Mouse (Mus musculus) neural tube, embryonic 13.5 days (tissue): ENCODE data around the gene Plet1. TPM values are rescaled to one million over a fixed set of nuclear protein-coding genes. Genes with fewer than 3 reads are reported as not detected.

ENCODE experiments used
- ATAC-seq: fragments of 200-750 bp; cut with Nextera tagmentation; 2 replicates; pipeline ENCODE4 v1.8.0; 2017; ENCODE audit warnings: low read depth, mild to moderate bottlenecking, moderate TSS enrichment, moderate library complexity
- H3K27ac ChIP-seq: fragments of 300-500 bp; sonication (generic); replicated peaks from 2 replicates; pipeline ENCODE4 v1.5.1; 2015; ENCODE audit warnings: moderate library complexity, mild to moderate bottlenecking, inconsistent platforms
- H3K27me3 ChIP-seq: fragments of 300-500 bp; sonication (generic); 2 replicates; pipeline ENCODE4 v1.6.1; 2015; ENCODE audit warnings: mild to moderate bottlenecking, inconsistent platforms
- H3K36me3 ChIP-seq: fragments of 300-500 bp; sonication (generic); 2 replicates; pipeline ENCODE4 v1.6.1; 2015; ENCODE audit warnings: mild to moderate bottlenecking, inconsistent platforms
- H3K4me1 ChIP-seq: fragments of 300-500 bp; sonication (generic); replicated peaks from 2 replicates; pipeline ENCODE4 v1.6.1; 2015; ENCODE audit warnings: inconsistent platforms
- H3K4me2 ChIP-seq: fragments of 300-500 bp; sonication (generic); 2 replicates; pipeline ENCODE4 v1.6.1; 2015; ENCODE audit warnings: inconsistent platforms, mild to moderate bottlenecking, moderate library complexity
- H3K4me3 ChIP-seq: fragments of 300-500 bp; sonication (generic); 2 replicates; pipeline ENCODE4 v1.5.1; 2015; ENCODE audit warnings: mild to moderate bottlenecking, inconsistent platforms
- H3K9ac ChIP-seq: fragments of 300-500 bp; sonication (generic); 2 replicates; pipeline ENCODE4 v1.6.1; 2015; ENCODE audit warnings: moderate library complexity, mild to moderate bottlenecking, inconsistent platforms
- H3K9me3 ChIP-seq: fragments of 300-500 bp; sonication (generic); 2 replicates; pipeline ENCODE4 v1.6.1; 2016; ENCODE audit warnings: inconsistent platforms
- WGBS: fragments of 180-500 bp; shearing (Covaris S2); methylation state at CpG from one replicate; pipeline ENCODE4 v1.1.7; 2015; 5-methylcytosine and 5-hydroxymethylcytosine counted together
- polyA plus RNA-seq: library from polyadenylated mRNA; unstranded; fragments of >200 nt; fragmentation: Nextera tagmentation; extraction: Ambion mirVana; gene quantifications from 2 replicates; pipeline ENCODE4 v1.2.1, GENCODE M21; 2015

The Plet1 gene
- polyA plus RNA-seq, 1 experiment from 2014 or later = 0.81 TPM

- H3K9ac ChIP-seq = no peak overlapping the region
- H3K4me1 ChIP-seq = no peaks in the 10 kb centered on the region
- no peak overlapping the region for H3K4me2 ChIP-seq
- no peak for ATAC-seq
- 68% methylated on average over 8 of the region's 8 CpGs for WGBS
- no peaks in the 10 kb centered on the region for H3K36me3 ChIP-seq
- no peaks in the 10 kb centered on the region for H3K9me3 ChIP-seq
- no peaks in the 10 kb centered on the region for H3K27me3 ChIP-seq
- H3K27ac ChIP-seq = no peak overlapping the region
- no peak overlapping the region for H3K4me3 ChIP-seq
Observed at GRCm38 (mm10) chr9:50475745-50476144, 18.6 kb upstream of the Plet1 start.

GRCm38 (mm10) chr9:50476651-50477050 lies 17.7 kb upstream of the Plet1 start:
- WGBS = 70% methylated on average over 7 of the region's 7 CpGs
- ATAC-seq = no peak
- no peak overlapping the region for H3K9ac ChIP-seq

GRCm38 (mm10) chr9:50477270-50477669 lies 17.1 kb upstream of the Plet1 start:
- Histone ChIP-seq H3K4me3 (no peak overlapping the region), H3K36me3 (no peaks in the 10 kb centered on the region), H3K4me1 (no peaks in the 10 kb centered on the region), H3K4me2 (no peak overlapping the region), H3K27me3 (no peaks in the 10 kb centered on the region), H3K27ac (no peak overlapping the region), H3K9ac (no peak overlapping the region), H3K9me3 (no peaks in the 10 kb centered on the region)
- no peak for ATAC-seq
- WGBS = 92% methylated on average over 9 of the region's 9 CpGs

More at GRCm38 (mm10) chr9:50476651-50477050, 17.7 kb upstream of the Plet1 start:
- Histone ChIP-seq H3K36me3 (no peaks in the 10 kb centered on the region), H3K4me2 (no peak overlapping the region), H3K27me3 (no peaks in the 10 kb centered on the region), H3K4me1 (no peaks in the 10 kb centered on the region), H3K4me3 (no peak overlapping the region), H3K27ac (no peak overlapping the region), H3K9me3 (no peaks in the 10 kb centered on the region)

- H3K4me2 ChIP-seq = no peak overlapping the region
- H3K36me3 ChIP-seq = no peaks in the 10 kb centered on the region
- H3K9ac ChIP-seq = no peak overlapping the region
- no peak overlapping the region for H3K27ac ChIP-seq
- 21% methylated on average over 5 of the region's 5 CpGs for WGBS
- no peaks in the 10 kb centered on the region for H3K27me3 ChIP-seq
- no peak for ATAC-seq
- no peaks in the 10 kb centered on the region for H3K4me1 ChIP-seq
- no peaks in the 10 kb centered on the region for H3K9me3 ChIP-seq
- H3K4me3 ChIP-seq = no peak overlapping the region
Observed at GRCm38 (mm10) chr9:50478826-50479225, 15.5 kb upstream of the Plet1 start.

GRCm38 (mm10) chr9:50479476-50479875 lies 14.8 kb upstream of the Plet1 start:
- H3K27me3 ChIP-seq = no peaks in the 10 kb centered on the region
- WGBS = 61% methylated on average over 8 of the region's 8 CpGs
- no peak overlapping the region for H3K9ac ChIP-seq
- no peaks in the 10 kb centered on the region for H3K36me3 ChIP-seq
- H3K4me1 ChIP-seq = no peaks in the 10 kb centered on the region
- H3K4me2 ChIP-seq = no peak overlapping the region
- no peak overlapping the region for H3K4me3 ChIP-seq
- H3K27ac ChIP-seq = no peak overlapping the region
- H3K9me3 ChIP-seq = no peaks in the 10 kb centered on the region
- no peak for ATAC-seq

- no peaks in the 10 kb centered on the region for H3K27me3 ChIP-seq
- H3K9ac ChIP-seq = no peak overlapping the region
- no peak for ATAC-seq
- H3K4me1 ChIP-seq = peaks cover 6% of the 10 kb centered on the region
- WGBS = 86% methylated on average over 8 of the region's 8 CpGs
- no peak overlapping the region for H3K4me2 ChIP-seq
- no peak overlapping the region for H3K4me3 ChIP-seq
- H3K9me3 ChIP-seq = no peaks in the 10 kb centered on the region
- H3K27ac ChIP-seq = no peak overlapping the region
- no peaks in the 10 kb centered on the region for H3K36me3 ChIP-seq
Observed at GRCm38 (mm10) chr9:50482743-50483142, 11.6 kb upstream of the Plet1 start.

- H3K4me2 ChIP-seq = peak overlapping the region; percentile 40
- ATAC-seq = no peak
Observed at GRCm38 (mm10) chr9:50485521-50485920, 8.8 kb upstream of the Plet1 start.

GRCm38 (mm10) chr9:50490836-50491235 lies 3.5 kb upstream of the Plet1 start:
- no peak overlapping the region for H3K4me3 ChIP-seq
- H3K4me1 ChIP-seq = peaks cover 2% of the 10 kb centered on the region; the same call in 1 of the 2 replicates
- no peaks in the 10 kb centered on the region for H3K36me3 ChIP-seq
- no peak for ATAC-seq
- no peak overlapping the region for H3K27ac ChIP-seq
- H3K27me3 ChIP-seq = no peaks in the 10 kb centered on the region
- H3K9ac ChIP-seq = no peak overlapping the region
- H3K9me3 ChIP-seq = no peaks in the 10 kb centered on the region
- H3K4me2 ChIP-seq = no peak overlapping the region

More at GRCm38 (mm10) chr9:50485521-50485920, 8.8 kb upstream of the Plet1 start:
- no peak overlapping the region for H3K9ac ChIP-seq
- WGBS = 8% methylated on average over 10 of the region's 10 CpGs
- no peaks in the 10 kb centered on the region for H3K9me3 ChIP-seq
- no peaks in the 10 kb centered on the region for H3K36me3 ChIP-seq
- no peak overlapping the region for H3K27ac ChIP-seq
- no peaks in the 10 kb centered on the region for H3K27me3 ChIP-seq
- H3K4me3 ChIP-seq = no peak overlapping the region
- peaks cover 6% of the 10 kb centered on the region for H3K4me1 ChIP-seq

GRCm38 (mm10) chr9:50491531-50492045 lies 2.7 kb upstream of the Plet1 start:
- Histone ChIP-seq H3K4me3 (no peak overlapping the region), H3K36me3 (no peaks in the 10 kb centered on the region), H3K4me2 (no peak overlapping the region), H3K4me1 (peaks cover 10% of the 10 kb centered on the region; the same call in 1 of the 2 replicates), H3K27ac (no peak overlapping the region), H3K27me3 (no peaks in the 10 kb centered on the region), H3K9me3 (no peaks in the 10 kb centered on the region), H3K9ac (no peak overlapping the region)
- no peak for ATAC-seq
- WGBS = 92% methylated on average over 2 of the region's 2 CpGs

- ATAC-seq = no peak
- Histone ChIP-seq H3K9me3 (no peaks in the 10 kb centered on the region), H3K36me3 (no peaks in the 10 kb centered on the region), H3K4me3 (no peak overlapping the region), H3K4me2 (no peak overlapping the region), H3K27ac (no peak overlapping the region), H3K27me3 (no peaks in the 10 kb centered on the region), H3K4me1 (peaks cover 12% of the 10 kb centered on the region; the same call in 1 of the 2 replicates), H3K9ac (no peak overlapping the region)
- 79% methylated on average over 2 of the region's 2 CpGs for WGBS
Observed at GRCm38 (mm10) chr9:50493777-50494176, 548 bp upstream of the Plet1 start.

- Histone ChIP-seq H3K4me1 (peaks cover 18% of the 10 kb centered on the region; the same call in 1 of the 2 replicates), H3K36me3 (no peaks in the 10 kb centered on the region), H3K27ac (no peak overlapping the region), H3K27me3 (no peaks in the 10 kb centered on the region), H3K9ac (no peak overlapping the region), H3K4me2 (no peak overlapping the region), H3K4me3 (no peak overlapping the region), H3K9me3 (no peaks in the 10 kb centered on the region)
- WGBS = 81% methylated on average over 10 of the region's 10 CpGs
- no peak for ATAC-seq
Observed at GRCm38 (mm10) chr9:50495405-50496150, 1.3 kb downstream of the Plet1 start.

GRCm38 (mm10) chr9:50496151-50496505 lies 1.8 kb downstream of the Plet1 start:
- H3K9me3 ChIP-seq = no peaks in the 10 kb centered on the region
- H3K4me1 ChIP-seq = peaks cover 21% of the 10 kb centered on the region; the same call in 1 of the 2 replicates
- H3K9ac ChIP-seq = no peak overlapping the region
- 34% methylated on average over 6 of the region's 6 CpGs for WGBS
- no peak overlapping the region for H3K27ac ChIP-seq
- no peak overlapping the region for H3K4me3 ChIP-seq
- no peaks in the 10 kb centered on the region for H3K27me3 ChIP-seq
- H3K36me3 ChIP-seq = no peaks in the 10 kb centered on the region
- no peak overlapping the region for H3K4me2 ChIP-seq
- no peak for ATAC-seq

GRCm38 (mm10) chr9:50496546-50496945 lies 2.2 kb downstream of the Plet1 start:
- Histone ChIP-seq H3K27ac (no peak overlapping the region), H3K9me3 (no peaks in the 10 kb centered on the region), H3K36me3 (no peaks in the 10 kb centered on the region), H3K27me3 (no peaks in the 10 kb centered on the region), H3K4me3 (no peak overlapping the region), H3K4me2 (no peak overlapping the region), H3K9ac (no peak overlapping the region), H3K4me1 (peaks cover 21% of the 10 kb centered on the region; the same call in 1 of the 2 replicates)
- WGBS = 32% methylated on average over 6 of the region's 6 CpGs
- ATAC-seq = no peak
